Mouse (Mus musculus) urinary bladder, postnatal 36 days (tissue): ENCODE measurements around the gene Nfic.

Experiments used
- DNase-seq, 2 experiments: peaks; one replicate each; pipeline ENCODE4 v3.0.0; 2022; ENCODE audit warnings: low spot score in 2 of 2, mixed read lengths in 1 of 2

Nfic gene

DNA sequence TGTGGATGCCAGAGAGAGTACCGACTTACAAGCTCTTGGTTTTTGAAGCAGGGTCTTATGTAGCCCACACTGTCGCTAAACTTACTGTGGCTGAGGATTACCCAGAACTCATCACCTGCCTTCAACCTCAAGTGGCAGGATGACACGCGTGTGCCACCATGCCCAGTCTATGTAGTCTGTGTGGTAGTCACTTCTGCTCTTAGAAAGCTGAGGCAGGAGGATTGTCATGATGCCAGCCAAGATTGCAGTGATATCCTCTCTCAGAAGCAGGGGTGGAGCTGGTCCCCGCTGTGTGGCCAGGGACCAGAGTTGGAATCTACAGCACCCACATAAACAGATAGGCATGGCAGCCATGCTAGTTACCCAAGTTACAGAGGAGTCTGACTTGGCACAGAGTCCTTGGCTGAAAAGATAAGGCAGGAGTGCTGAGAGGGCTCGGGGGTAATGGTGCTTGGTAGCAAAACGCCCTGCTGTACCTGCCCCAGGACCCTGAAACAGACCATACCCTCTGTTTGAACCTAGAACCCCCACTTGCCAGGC lies 30.1 kb upstream of the Nfic start:
- no peak for DNase-seq

DNA sequence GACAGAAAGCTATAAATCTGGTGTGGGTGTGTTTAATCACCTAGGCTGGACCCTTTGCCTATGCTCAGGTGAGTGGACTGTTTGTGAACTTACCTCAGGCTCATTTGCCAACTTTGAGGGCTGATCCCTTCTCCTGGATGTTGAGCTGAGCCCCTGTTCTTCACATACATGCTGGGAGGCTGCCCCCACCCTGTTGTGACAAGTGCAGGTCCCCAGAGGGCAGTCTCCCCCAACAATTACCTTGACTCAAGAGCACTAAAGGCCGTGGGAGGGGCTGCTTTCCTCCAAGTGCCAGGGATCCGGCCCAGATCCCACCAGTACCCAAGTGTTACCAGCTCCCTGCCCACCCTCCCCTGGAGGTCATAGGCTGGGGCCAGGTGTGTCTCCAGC lies 29.6 kb upstream of the Nfic start:
- no peak for DNase-seq

DNA sequence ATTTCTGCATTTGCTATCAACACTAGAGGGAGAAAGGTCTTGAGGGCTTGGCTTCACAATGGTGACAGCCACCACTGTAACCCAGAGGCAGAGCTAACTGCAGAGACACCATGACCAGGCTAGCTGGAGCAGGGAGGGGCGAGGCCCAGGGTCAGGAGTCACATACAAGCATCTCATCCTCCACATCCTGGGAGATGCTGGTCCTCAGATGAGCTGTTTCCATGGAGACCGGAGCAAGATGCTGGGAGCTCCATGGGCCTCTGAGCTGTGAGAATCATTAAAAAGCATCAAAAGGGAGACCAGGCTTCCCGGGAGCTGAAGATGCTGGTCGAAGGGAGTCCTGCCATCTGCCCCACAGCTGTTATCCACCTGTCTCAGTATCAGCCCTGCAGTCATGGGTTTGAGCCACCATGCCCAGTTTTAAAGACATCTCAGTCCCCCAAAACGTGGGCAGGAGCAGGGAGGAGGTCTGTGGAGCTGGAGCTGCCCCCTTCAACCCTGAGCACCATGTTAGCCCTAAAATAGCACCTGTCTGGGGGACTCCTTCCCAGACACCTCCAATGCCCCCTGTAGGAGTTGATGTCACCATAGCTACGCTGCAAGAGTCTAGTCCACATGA lies 29.1 kb upstream of the Nfic start:
- no peak for DNase-seq

DNA sequence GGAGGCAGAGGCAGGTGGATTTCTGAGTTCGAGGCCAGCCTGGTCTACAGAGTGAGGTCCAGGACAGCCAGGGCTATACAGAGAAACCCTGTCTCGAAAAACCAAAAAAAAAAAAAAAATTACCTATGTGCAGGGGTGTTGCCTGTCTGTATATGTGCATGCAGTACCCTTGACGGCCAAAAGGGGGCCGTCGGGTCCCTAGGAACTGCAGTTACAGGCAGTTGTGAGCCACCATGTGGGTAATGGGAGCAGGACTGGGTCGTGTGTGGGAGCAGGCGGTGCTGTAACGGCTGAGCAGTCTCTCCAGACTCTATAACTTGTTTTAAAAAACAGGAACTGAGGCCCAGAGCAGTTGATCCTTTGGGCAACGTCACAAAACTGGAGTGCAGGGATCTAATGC lies 28.5 kb upstream of the Nfic start:
- no peak for DNase-seq

DNA sequence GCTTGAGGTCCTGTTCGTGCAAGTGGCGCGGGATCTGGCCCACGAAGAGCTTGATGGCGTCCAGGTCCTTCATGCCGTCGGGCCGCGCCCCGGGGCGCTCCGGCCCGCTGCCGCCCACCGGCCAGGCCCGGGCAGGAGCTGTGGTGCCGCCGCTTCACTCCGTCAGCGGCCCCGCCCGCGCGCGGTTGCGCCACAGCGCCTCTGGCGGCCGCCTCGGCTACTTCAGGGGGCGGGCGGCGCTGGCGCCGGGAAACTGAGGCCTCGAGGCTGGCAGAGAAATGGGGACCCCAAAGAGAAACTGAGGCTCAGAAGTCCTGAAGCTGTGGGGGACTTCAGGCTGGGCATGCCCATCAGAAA lies 27.1 kb upstream of the Nfic start, which contains the start of gene Celf5:
TSS of gene Celf5 (minus strand) at position 177 of the 357 bp plus-strand sequence.
- peak in 1 of 2 experiments; percentile 42 for DNase-seq

DNA sequence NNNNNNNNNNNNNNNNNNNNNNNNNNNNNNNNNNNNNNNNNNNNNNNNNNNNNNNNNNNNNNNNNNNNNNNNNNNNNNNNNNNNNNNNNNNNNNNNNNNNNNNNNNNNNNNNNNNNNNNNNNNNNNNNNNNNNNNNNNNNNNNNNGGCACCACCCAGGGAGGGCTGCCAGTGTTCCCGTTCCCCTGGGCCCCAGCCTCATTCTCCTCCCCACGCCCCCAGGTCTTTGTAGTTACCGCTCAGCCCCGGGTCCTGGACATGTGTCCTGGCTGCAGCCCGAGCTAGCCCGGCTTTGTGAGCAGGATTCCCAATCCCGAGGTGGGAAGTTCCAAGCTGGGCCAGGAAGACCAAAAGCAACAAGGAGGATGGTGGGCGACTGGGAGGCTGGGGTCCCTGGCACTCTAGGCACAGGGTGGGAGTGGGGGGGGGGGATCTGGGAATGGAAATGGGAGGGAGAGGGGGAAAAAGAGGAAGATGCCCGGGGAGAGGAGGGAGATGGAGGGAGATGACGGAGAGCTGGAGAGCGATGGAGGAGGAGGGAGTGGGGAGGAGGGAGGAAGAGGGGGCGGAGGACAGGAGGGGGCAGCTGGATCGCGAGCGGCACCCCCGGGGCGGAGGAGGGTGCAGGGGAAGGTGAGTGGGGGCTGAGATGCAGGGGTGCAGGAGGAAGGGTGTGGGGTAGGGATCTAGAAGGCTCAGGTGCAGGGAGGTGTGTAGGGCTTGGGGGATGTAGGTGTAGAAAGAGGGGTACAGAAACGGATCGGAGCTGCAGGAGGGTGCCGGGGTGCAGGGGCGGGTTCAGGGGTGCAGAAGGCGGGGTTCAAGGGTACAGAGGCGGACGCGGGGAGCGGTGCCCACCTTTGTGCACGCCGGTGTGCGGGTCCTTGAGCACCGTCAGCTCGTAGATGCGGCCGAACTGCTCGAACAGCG lies 26.4 kb upstream of the Nfic start:
- no peak for DNase-seq

DNA sequence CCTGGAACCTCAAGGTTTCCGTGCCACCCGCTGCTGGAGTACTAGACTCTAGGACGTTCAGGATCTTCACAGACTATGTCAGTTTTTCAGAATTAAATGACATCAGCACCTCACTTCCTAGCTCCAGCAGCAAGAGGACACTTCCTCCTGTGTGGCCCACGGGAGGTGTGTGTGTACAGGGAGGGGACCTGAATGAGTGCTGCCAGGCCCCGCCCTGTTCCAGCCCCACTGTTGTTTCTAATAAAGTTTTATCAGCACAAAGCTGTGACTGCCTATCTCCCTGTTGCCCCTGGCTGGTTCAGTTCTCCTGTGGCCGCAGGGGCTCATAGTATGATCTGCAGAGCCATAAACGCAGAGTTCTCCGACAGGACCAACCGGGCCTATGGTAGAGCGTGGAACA lies 19.0 kb upstream of the Nfic start:
- DNase-seq = no peak

DNA sequence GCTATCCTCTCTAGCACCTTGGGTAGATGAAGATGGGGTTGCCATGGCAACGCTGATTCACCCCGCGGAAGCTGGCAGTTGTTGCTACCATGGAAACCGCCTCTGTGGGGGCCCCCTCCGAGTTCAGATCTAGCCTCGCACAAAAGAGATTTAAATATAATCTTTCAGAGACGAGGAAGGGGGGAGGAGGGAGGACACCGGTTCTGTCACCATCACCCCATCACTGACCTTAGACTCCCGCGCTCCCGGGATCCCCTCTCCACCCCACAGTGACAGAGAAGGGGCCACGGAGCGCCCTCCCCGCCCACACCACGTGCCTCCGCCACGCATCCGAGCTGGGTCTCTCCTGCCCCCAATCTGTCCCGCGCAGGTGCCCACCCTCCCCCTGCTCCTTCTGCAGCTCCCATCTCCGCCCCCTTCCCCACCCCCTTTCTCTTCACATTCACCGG lies 17.6 kb upstream of the Nfic start:
- no peak for DNase-seq

DNA sequence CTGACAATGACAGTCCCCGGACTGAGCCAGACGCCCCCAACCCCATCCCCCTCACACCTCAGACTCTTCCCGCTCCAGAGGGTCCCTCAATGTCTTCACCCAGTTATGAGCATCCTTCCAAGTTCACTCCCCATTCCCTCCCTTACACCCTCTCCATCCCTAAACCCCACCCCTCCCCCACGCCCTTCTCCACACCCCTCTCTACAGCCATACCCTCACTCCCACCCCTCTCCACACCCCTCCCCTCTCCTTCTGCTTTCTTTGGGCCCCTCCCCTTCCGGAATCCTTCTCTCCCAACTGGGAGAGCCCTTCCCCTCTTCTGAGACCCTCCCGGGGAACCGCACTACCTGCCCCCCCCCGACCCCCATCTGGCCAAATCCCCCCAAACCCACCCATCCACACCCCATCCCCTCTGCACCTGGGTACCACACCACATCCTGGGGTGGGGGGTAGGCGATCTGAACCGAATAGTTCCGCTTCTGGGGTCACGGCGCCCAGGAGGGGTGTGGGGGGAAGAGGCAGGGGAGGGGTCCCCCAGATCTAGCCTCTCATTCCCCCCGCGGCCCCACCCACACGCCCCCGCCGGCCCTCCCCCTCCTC lies 17.1 kb upstream of the Nfic start:
- DNase-seq = no peak

DNA sequence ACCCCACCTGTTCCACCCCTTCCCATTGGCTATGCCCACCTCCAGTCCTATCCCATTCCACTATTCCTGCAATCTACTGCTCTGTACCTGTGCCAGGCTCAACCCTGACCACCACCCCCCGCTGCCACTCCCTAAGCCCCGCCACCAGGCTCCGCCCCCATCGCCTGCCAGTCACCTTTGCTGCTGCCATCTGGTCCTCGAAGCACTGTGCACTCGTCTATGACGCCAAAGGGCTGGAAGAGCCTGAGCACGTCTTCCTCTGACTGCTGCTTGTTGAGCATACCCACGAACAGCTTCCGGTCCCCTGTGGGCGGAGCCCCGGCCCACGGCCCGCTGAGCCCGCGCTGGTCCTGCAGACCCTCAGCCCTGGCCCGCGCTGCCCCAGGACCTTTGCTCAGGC lies 15.0 kb upstream of the Nfic start:
- DNase-seq = no peak

DNA sequence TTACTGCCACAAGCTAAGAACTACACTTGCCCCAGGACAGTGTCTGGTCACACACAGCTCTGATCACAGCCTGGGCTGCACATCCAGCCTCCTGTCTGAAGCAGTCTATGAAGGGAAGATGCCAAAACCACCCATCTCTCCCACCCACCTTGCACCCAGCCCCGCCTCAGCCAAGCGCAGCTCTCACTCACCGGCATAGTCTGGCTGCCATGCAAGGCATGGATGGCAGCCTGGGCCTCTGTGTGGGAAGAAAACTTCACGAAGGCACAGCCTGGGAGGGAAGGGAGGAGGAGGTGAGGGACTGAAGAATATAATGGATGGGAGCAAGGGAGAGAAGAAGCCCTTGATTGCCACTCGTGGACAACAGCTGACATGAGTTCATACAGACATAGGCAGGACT lies 13.8 kb upstream of the Nfic start:
- DNase-seq = no peak

DNA sequence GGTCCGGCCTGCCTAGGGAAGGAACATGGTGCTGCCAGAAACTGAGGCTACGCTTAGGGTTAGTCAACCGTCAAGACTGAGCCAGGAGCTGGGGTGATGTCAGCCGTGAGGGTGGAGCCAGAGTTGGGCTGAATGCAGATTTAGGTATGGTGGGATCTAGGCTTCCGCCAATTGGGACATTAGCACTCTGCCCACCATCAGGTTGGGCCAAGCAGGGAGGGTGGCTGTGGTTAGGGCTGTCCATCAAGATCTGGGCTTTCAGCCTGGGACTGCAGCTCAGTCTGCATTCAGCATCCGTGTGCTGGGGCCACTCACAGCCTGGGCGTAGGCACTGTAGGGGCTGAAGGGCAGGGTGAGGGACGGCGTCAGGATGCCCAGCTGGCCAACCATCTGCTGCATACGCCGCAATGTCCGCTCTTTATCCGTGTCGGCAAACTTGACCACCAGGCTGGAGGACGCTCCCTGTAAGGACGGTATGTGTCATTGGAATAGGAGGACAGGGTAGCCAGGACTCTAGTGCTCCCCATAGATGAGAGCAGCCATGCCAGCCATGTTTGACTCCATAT lies 12.3 kb upstream of the Nfic start:
- DNase-seq = no peak

DNA sequence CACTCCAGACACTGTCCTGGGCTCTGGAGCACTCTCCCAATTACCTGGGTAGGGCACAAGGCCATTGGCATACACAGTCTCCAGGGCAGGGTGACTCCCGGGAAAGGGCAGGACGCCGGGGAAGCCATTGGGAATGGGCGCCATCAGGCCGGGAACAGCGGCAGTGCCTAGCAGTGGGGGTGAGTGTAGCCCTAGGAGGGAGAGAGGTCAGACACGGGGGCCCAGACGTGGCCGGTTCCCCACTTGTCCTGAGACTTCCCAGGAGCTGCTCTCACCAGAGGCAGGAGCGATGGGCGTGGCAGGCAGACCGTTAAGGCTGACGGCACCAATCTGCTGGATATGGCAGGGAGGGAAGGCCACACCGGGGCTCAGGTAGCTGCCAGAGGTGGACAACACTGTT lies 11.4 kb upstream of the Nfic start:
- DNase-seq = no peak

DNA sequence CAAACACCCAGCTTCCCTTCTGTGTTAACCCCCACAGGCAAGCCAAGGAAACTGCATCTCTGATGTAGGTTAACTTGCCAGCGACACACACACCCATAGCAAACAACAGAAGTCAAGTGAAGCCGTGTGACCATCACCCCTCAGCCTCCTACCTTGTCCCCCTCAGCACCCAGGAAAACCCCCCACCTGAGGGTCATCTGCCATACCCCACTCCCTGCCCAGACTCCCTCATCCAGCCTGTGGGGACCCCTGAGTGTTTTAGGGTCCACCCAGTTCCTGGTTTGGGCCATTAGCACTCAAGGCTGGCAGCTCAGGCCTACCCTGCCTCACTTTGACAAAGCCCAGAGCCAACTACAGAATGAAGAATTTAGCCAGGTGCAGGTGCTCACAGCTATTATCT lies 10.6 kb upstream of the Nfic start:
- no peak for DNase-seq

DNA sequence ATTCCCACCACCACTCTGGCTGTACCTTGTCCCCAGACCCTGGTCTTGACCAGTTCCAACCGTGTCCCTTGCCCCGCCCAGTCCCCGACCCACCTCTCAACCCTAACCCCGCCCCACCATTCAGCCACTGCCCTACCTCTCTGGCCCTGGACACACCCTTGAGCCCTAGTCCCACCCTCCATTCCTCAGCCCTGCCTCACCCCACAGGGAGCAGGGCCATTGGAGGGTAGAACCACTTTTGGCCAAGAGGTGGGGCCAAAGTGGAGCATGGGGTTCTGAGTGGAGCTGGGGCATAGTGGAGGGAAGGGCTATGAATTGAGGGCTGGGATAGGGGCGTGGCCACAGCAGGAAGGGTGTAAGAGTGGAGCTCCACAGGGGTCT lies 9.8 kb upstream of the Nfic start:
- no peak for DNase-seq

DNA sequence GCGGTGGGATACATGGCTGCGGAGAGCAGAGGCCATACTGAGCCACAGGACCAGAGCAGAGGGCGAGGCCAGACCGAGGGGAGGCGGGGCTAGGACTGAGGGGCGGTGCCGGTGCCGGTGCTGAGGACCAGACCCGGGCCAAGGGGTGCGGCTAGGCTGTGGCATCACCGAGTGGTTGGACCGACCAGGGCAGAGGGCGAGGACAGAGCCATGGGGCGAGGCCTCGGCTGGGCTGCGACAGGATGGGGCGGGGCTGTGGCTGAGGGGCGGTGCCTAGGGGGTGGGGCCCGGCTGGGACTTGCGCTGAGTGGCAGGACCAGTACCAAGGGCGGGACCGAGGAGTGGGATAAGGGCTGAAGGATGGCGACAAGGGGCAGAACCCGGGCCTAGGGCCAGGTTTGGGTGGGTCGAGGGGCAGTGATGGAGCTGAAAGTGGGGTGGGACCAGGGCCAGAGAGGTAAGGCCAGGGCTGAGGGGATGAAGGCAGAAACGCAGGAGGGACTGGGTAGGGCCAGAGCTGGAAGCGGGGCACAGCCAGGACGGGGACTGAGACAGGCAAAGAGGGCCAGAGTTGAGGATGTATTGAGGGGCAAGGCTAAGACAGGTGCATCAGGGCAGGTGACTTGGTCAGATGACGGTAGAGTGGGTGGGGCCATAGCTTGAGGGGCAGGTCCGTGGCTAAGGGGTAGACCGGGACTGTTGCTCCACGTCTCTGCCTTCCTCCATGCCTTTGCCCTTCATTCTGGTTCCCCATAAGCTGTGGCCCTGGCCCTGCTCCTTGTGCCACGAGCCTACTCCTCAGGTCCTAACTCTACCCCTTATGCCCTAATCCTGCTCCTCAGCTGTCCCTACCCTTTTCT lies 9.2 kb upstream of the Nfic start:
- peak in 1 of 2 experiments; percentile 32 for DNase-seq

DNA sequence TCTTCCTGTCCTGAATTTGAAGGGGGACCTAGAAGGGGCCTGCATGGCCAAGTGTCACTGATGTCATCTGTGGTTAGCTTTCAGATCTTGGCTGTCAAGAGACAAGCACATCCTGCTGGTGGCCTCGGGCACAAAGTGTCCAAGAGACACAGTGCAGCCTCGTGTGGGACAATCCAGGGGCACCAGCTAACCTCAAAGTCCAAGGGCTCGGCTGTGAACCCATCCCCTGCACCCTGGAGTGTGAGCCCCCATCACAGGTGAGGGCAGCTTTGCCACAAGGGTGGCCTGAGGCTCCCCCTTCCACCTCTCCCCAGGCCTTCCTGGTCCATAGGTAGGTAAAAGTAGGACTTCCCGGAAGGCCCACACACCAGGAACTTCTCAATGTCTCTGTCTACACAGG lies 8.1 kb upstream of the Nfic start:
- DNase-seq = no peak

DNA sequence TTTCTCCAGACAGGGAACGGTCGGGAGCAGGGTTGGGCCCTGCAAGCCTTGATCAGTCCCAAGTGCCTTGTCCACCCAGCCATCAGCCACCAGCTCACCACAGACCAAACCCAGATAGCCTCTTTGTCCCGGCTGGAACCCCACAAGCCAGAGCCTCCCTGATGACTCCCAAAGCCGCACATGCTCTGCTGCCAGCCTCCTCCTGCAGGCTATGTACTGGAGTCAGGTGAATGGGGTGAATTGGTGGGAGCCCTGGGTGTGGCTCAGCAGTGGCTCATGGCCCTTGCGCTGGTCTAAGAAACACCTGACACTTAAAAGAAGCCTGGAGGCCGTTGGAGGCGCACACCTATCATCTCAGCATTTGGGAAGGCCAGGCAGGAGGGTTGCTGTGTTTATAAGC lies 7.5 kb upstream of the Nfic start:
- no peak for DNase-seq

DNA sequence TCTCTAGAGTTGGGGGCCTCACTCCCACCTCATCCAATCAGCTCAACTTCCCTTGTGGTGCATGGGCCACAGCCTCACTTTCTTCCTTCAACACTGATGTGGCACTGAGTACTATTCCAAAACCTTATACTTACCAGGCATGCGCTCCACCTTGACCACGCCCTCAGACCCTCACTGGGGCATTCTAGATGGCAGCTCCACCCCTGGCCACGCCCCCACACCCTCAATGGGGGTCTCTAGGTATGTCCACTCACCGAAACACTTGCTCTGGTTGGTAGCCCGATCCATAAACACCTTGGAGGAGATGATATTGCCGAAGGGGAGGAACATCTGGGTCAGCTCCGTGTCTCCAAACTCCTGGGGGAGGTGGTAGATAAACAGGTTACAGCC lies 7.0 kb upstream of the Nfic start:
- no peak for DNase-seq

DNA sequence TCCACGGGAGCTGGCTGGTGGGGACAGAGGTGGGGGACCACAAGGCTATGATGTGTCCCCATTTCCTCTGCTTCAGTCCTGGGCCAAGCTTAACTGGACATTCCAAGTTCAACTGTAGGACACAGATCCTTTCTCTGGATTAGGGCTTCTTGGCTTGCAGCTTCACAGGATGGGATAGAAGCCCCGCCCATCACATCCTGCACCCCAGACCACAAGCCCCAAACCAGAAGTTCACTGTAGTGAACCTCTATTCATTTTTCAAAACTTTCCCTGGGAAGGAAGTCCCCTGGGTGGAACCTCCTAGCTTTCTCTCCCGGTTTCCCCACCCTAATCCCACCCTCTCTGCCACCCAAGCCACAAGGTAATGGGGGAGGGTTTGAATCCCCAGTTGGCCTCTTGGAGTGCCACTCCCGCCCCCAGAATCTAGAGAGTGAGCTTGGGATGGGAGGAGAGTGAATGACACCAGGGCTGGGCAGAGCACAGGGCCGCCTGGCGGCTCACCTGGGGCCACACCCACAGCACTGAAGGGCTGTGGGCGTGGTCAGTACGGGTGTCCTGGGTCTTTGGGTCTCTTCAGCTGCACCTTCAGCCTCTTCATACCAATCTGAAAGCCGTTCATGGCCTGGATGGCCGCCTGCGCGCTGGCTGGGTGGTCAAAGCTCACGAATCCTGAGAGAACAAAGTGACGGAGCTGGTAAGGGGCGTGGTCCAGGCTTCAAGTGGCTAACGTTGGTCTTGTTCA lies 6.4 kb upstream of the Nfic start:
- DNase-seq = no peak

DNA sequence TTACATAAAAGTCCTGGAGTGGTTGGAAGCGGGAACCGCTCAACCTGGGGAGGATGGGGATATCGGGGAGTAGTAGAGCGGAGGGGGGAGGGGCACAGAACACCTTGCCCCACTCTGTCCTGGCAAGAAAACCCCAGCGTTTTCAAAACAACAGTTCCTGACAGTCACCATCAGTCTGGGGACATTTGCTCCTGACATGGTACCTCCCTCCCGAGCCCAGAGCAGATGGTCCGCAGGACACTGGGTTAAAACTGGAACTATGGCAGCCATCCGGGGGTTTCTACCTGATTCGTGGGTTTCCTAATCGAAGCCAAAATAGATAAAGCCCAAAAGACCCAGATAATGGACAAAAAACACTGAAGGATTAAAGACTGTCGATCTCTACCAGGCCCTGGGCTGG lies 5.5 kb upstream of the Nfic start:
- no peak for DNase-seq
